Mouse (Mus musculus) brain, embryonic 14.5 days (tissue): ENCODE measurements around the gene Lamb1.

Experiments used
- CTCF ChIP-seq: fragments of 200-500 bp; IDR thresholded peaks from 2 replicates; pipeline ENCODE4 v1.5.1; 2012; ENCODE audit warnings: inconsistent platforms, mild to moderate bottlenecking, moderate library complexity, borderline replicate concordance; ENCODE audit not compliant: insufficient read depth, insufficient read length; ENCODE audit errors: extremely low read depth
- POLR2A ChIP-seq: fragments of 200-500 bp; IDR thresholded peaks from 2 replicates; pipeline ENCODE4 v1.6.1; 2012; ENCODE audit warnings: mild to moderate bottlenecking, inconsistent platforms, borderline replicate concordance; ENCODE audit not compliant: poor library complexity, insufficient read depth, insufficient read length, severe bottlenecking; ENCODE audit errors: extremely low read depth

DNA sequence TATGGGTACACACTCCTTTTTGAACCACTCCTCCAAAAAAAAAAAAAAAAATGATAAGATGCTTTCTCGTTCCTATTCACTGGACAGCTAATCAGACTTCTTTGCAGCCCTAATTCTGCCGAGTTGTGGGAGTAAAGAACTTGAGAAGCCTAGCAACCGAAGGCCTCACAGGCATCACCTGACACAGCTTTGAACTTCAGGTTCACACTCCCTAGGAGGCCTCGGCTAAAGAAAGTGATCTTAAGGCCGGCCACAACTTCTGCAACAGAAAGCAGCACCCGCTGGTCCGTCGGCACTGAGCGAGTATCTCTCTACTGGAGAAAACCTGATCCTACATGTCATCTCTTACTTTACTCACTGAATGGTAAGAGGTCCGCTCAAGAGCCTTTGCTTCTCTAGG lies 16.4 kb upstream of the Lamb1 start:
- TF ChIP-seq CTCF: no peak
- TF ChIP-seq POLR2A: no peak
